Mouse (Mus musculus) liver, adult (tissue): ENCODE results near the gene Sec61a2.
A peak's percentile ranks its signal among the peaks of the same experiment; 100 is the strongest.

Experiments used
- GATA4 ChIP-seq: IDR thresholded peaks from 2 replicates; pipeline ENCODE4 v1.6.1; 2014; ENCODE audit warnings: mild to moderate bottlenecking, low read length; ENCODE audit not compliant: insufficient replicate concordance

Gene Sec61a2

GRCm38 (mm10) chr2:5844181-5844872 lies 50.9 kb downstream of the Sec61a2 start:
- no peak for TF ChIP-seq GATA4

GRCm38 (mm10) chr2:5840815-5841214 lies 54.4 kb downstream of the Sec61a2 start:
- no peak for TF ChIP-seq GATA4

GRCm38 (mm10) chr2:5825265-5825913 lies 69.8 kb downstream of the Sec61a2 start:
- TF ChIP-seq GATA4: no peak

- TF ChIP-seq GATA4: no peak
Observed at GRCm38 (mm10) chr2:5824685-5825084, 70.5 kb downstream of the Sec61a2 start.

GRCm38 (mm10) chr2:5824213-5824612 lies 71.0 kb downstream of the Sec61a2 start:
- no peak for TF ChIP-seq GATA4

- TF ChIP-seq GATA4: peak; percentile 20; the same call in 1 of the 2 replicates
Observed at GRCm38 (mm10) chr2:5822449-5822848, 72.8 kb downstream of the Sec61a2 start.

GRCm38 (mm10) chr2:5821264-5821663 lies 74.0 kb downstream of the Sec61a2 start:
- no peak for TF ChIP-seq GATA4
